Mouse (Mus musculus) right cerebral cortex, postnatal 4 days (tissue): ENCODE data around the gene Mob1a.
A peak's percentile ranks its signal among the peaks of the same experiment; 100 is the strongest.
"Not testable (repeated sequence)": the region's sequence is repeated elsewhere in the genome, so short reads cannot be mapped to it uniquely, and the experiment has no call there.

Source experiments
- DNase-seq: peaks from one replicate; pipeline ENCODE4 v3.0.0-alpha.2; 2022

The Mob1a gene

GRCm38 (mm10) chr6:83345285-83345684, 19.5 kb downstream of the Mob1a start:
- not testable (repeated sequence) for DNase-seq

DNA sequence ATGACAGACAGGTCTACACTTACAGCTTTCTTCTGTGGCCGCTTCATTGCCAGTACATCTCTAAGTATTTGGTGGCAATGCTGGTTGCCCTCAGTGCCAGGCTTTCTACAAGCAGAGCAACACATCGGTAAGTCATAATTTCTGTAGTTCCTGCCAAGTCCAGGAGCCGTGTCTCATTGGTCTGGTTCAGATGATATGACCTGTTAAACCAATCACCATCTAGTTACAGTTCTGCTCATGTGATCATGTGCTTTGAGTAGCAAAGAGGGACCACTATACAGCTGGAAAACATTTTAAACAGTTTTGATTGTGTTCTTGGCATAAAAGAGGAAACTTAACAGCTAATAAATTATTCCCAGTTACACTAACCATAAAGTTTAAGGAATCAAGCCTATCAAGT, 22.1 kb downstream of the Mob1a start:
- DNase-seq, result no peak

DNA sequence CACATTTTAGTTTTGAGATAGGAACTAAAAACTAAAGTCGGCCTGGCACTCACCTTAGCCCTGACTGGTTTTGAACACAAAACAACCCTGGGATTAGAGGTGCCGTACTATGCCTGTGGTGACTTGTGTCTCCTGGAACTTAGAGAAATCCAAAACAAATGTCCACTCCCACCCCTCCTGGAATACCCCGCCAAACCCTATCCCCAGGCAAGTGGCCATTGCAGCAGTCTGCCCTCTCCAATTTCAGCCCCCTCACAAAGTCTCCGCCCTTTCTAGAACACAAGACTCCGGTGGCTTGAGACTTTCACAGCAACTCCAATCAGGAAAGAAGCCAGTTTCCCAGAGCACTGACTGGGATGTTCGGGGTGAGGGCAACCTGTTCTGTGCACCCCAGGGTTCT, 23.1 kb downstream of the Mob1a start, which contains the start of gene Bola3:
TSS of gene Bola3 (plus strand) at position 275 of the 400 bp plus-strand sequence.
- DNase-seq, result no peak

DNA sequence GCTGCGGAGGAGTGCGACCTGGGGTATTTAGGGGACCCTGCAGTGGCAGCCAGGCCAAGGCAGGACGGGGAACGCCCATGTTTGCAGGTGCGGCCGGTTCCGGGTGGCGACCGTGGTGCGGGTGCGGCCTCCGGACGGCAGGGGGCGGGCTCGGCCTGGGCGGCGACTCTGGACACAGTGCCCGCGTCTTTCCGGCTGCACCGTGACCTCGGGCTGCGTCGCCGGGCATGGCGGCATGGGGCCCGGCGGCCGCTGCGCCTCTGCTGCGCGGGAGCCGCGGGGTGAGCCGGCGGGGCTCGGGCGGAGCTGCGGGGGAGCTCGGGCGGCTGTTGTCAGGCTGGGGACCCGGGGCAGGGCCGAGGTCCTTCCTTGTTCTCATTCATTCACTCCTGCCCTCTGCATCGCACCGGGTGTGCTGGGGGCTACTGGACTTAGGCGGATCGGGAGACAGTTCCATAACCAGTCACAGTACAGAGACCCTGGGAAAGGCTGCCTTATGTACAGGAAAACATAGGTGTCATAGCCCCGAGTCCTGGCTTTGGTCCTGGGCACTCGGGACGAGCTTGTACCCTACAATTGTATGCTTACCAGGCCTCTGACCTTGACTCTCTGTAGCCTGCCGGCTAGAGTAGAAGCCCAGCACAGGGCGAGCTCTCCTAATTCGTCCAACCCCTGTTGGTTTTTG, 23.6 kb downstream of the Mob1a start:
- DNase-seq, result peak; percentile 92

GRCm38 (mm10) chr6:83350172-83350571, 24.4 kb downstream of the Mob1a start:
- no peak for DNase-seq

- no peak for DNase-seq
Observed at GRCm38 (mm10) chr6:83350851-83351405, 25.1 kb downstream of the Mob1a start.

DNA sequence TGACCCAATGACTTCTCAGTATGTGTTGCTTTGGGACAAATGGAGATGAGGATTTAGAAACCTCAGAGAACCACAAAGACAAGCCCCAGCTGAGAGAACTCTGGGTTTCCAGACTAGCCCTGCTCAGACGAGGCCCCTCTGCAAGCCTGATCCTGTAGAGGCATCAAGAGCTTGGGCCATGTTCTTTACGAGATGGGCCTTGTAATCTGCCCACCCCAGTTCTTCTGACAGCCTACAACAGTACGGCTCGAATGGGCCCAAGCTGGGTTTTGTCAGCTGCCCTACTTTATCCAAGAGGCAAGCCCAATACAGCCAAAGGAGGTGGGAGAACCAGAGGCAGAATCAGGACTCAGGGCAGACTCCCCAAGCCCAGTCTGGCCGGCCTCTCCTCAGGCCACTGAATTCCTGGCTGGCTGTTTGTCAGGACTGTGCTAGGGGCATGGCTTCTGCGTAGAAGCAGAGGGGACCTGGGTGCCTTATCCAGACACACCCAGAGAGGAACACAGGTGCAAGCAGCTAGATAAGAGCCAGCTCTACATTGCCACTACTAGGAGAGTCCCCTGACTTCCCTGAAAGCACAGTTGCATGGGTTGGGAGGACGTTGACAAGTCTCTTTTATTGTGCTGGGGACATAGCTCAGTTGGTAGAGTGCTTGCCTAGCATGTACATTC, 25.8 kb downstream of the Mob1a start:
- DNase-seq, result no peak

- no peak for DNase-seq
Observed at GRCm38 (mm10) chr6:83352666-83353410, 27.0 kb downstream of the Mob1a start.

GRCm38 (mm10) chr6:83354856-83355781, 29.3 kb downstream of the Mob1a start:
- no peak for DNase-seq

DNA sequence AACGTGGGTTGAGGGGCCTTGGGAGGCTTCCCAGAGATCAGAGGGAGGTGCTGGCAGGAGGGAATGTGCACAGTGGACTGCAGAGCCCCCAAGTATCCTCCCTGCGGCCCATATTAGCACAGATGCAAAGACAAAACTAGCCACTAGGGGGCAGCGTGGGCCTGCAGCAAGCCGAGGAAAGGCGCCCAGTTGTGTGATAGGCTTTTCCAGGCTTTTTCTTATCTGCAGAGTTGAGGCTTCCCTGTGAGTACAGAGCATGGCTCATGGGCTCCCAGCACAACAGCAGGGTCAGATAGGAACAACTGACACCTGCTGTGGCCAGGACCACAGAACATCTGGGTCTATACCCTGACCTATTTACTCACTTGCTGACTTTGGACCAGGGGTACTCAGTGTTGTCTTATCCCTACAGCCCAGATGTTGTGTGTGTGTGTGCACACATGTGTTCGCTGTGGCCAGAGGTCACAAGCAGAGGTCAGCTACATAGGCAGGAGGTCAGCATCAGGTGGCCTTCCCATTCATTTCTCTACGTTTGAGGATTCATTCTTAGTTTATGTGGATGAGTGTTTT, 30.8 kb downstream of the Mob1a start:
- DNase-seq, result peak; percentile 95

- no peak for DNase-seq
Observed at GRCm38 (mm10) chr6:83357436-83357835, 31.6 kb downstream of the Mob1a start.

DNA sequence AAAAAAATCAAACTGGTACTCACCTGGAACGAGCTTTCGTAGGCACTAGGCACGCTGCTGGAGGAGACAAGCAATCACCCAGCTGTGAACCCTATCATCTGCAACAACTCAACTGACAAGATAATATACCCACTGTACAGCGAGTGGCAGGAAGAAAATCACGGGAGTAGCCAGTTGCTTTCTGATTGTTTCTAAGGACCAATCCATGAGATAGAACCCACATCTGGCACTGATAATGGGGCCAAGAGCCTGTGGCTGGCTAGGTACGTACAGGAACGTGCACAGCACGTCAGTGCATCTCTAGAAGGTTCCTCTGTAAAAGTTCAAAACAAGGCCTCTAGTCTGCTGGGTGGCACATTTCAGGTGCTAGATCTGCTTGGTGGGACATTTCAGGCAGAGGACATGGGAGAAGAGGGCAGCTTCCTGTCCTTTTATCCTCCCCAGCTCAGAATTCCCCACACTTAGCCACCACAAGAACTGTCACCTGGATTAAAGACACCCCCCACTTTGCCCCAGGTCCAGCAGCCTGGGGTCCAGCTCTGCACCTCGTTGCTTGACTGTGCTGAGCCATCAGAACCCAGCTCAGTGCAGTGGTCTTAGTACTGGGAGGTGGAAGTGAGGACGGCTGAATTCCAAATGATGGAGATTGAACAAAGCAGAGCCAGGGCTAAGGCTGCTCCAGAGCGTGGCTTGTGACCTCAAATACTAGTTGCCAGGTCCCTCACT, 35.9 kb downstream of the Mob1a start:
- DNase-seq, result no peak

DNA sequence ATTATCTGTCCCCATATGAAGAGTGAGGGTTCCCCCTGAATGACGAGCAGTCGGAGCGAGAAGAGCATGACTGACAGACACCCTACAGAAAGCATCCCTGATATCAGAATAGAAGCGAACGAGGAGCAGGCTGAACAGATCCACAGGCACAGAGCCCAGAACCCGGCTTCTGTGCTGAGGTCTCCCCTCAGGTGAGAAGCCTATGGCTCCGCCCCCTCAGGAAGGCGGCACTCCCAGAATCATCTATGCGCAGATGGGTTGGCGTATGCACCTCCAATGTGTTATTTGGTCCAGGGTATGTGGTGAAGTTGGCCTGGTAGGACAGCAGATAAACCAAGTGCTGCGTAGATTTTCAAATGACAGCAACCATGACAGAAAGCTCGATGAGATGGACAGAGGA, 37.3 kb downstream of the Mob1a start:
- DNase-seq, result no peak

DNA sequence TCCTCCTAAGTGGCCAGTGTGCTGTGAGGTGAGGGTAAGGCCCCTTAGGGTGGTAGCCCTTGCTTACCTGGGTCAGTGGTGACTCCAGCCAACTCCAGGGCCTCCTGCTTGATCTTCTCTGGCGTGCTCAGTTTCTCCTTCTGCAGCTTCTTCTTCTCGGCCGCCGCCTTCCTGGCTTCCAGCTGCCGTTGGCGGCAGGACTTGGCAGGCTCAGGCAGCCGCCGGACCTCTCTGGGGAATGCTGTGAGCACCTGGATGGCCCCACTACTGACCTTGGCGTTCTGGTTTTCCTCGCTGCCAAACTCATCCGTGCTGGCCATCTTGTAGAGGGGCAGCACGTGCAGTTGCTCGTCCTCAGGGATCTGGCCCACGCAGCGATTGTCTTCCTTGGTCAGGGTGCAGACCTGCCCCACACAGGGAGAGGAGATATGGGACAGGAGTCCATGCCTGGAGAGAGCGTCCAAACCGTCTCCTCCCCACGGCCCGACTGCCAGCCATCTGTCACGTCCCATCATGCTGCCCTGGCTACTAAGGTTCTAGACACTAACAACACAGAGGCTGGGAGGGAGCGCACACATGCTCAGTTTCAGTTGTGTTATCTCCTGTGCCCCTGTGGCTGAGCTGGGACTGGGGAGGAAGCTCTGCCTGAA, 44.6 kb downstream of the Mob1a start:
- DNase-seq, result no peak

DNA sequence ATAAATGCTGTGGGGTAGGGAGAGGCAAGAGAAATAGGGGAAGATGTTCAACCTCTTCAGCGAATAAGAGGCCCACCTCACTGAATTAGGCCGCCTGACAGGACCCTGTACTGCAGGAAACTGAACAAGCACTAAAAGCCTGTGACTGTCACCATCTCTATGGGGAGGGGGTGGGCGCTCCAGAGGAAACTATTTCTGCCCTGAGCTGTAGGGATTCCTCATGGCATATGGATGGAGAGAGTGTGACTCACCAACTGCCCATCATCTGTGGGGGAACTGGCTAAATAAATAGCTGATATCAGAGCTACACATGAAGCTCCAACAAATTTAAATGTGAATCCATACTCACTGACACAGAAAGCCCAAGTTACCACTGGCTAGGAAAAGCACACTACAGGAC, 45.5 kb downstream of the Mob1a start:
- no peak for DNase-seq

DNA sequence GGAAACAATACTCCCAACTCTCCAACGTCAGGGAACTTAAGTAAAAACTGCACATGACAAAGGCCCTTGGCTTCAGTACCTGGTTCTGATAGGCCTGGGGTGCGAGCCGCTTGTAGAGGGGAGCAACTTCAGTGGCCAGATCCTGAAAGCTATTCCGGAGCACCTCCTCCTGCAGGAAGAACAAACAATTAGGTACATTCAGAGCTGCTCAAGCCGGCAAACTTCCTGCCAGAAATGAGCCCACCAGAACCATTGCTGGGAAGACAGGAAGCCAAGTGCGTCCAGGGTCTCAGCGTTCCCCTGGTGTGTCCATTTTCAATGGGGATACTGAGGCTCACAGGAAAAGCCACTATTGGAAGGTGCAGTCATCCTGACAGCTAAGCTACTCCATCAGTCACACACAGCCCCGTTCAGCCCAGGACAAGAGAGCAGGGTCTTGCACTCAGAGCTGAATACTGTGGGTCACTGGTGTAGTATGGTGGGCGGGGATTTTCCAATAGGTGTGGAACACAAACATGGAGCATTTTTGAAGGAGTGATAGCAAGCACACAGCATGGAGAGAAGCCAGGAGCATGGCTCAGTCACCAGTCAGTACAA, 48.0 kb downstream of the Mob1a start:
- DNase-seq, result no peak

DNA sequence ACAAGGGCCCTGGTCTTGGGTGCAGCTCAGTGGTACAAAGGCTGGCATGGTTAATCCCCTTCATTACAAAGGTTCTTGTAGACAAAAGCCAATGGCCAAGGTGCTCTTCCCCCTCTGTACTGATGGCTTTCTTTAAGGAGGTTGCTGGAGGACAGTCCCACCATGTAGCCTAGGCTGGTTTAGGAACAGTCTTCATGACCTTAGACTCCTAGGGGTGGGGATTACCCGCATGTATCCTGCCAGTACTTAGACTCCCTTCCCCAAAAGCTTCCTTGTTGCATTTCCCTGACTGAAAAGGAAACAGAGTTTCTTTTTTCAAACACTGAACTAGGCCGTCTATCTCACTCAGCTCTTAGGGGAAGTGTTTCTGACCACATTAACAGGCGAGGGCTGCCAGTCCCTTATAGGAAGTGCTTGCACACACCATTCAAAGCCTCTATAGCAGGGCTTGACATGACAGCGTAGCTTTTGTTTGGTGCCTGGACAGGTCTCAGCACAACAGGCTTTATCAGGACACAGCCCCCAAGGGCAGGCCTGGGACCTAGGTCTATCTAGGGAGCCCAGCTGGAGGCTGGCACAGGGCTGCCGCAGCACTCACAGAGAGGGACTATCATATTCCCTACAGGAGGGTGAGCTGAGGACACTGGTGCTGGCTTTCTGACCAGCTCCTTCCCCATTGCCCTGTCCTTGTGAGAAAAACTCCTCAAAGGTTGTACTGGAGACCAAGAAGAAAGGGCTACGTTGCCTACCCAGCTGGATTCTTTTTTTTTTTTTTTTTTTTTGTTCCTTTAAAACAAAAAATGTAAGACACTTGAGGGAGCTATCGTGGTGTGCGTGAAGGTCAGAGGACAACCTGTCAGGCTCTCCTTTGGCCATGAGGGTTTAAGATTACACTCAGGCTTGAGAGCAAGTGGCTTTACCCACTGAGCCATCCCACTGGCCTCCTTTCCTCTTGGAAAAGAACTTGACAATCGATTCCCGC, 56.0 kb downstream of the Mob1a start:
- no peak for DNase-seq

DNA sequence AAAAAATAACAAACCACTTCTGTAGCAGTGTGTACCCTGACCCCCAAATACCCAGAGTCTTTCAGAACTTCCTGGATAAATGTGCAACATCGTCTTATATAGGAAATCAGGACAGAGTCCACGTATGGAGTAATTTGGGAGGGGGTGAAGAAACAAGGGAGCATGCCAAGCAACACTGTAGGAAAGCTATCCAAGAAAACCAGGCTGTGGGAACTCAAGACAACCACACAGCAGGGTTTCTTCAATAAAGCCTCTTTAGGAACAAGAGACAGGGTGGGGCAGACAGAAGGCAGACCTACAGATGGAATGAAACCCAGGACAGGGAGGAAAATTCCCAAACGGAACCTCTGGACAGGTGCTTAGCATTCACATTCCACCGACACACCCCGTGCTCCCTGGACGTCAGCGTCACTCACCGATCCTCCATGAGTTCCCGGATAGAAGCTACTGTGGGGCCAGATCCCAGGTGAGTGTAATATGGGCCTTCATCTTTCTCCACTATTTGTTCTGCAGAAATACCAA, 59.8 kb downstream of the Mob1a start:
- DNase-seq, result no peak
